Comparison of ENCODE assay signal across 22 mouse cellular contexts in the genomic region with DNA sequence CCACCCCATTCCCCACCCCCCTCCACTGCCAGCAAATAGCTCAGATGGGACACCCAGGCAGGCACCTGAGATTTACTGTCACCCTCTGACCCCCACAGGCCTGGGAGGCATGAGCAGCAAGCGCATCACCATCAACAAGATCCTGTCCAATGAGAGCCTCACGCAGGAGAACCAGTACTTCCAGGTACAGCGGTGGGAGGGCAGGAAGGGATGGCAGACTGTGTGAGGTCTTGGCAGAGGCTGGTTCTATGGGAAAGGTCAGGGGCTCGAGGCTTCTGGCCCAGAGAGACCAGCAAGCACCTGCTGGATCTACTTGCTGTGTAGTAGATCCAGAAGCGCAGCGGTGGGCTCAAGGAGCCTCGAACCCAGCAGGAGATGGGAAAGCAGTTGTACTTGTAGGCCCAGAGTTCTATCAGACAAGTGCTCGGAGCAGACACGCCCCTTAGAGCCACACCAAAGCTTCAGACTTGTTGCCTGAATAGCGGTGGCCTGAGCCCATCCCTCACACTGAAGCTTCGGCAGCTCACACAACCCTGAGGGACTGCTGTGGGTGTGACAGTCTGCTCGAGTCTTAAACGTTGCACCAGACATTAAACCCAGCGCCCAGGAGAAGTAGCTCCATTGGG. TPM values are rescaled to one million over a fixed set of nuclear protein-coding genes. Genes with fewer than 3 reads are reported as not detected.
DNase-seq lines count a peak whose midpoint lies in the region; ATAC-seq lines count a peak whose summit lies in the region.
"Had no signal": no experiment of that assay in that cellular context is flagged by ENCODE, and none has a peak within 500 bp of the region (broad histone marks: within the 10 kb centered on the region; RNA-seq: fewer than 3 reads in every experiment).

No protein-coding gene starts in this region.

- no peak overlapping the region for H3K9ac ChIP-seq in kidney, embryonic 15.5 days
- H3K9ac ChIP-seq in heart, embryonic 11.5 days (ENCODE audit: low read depth, low read length): no peak overlapping the region
- H3K9ac ChIP-seq: embryonic facial prominence, embryonic 15.5 days; forebrain, postnatal 0 days; heart, embryonic 12.5 days; hindbrain, embryonic 12.5 days; intestine, embryonic 15.5 days; limb, embryonic 15.5 days; liver, embryonic 15.5 days; midbrain, embryonic 15.5 days had no signal

- no peak overlapping the region for H3K4me3 ChIP-seq in kidney, embryonic 15.5 days (replicated peaks)
- no peak overlapping the region for H3K4me3 ChIP-seq in heart, embryonic 11.5 days (ENCODE audit: low read depth, low read length)
- H3K4me3 ChIP-seq: embryonic facial prominence, embryonic 15.5 days; heart, embryonic 12.5 days; hindbrain, embryonic 12.5 days; intestine, embryonic 15.5 days; layer of hippocampus, adult 2 months; limb, embryonic 15.5 days; liver, embryonic 15.5 days; midbrain, embryonic 15.5 days had no signal

- H3K36me3 ChIP-seq in kidney, embryonic 15.5 days: no peaks in the 10 kb centered on the region
- no peaks in the 10 kb centered on the region for H3K36me3 ChIP-seq in heart, embryonic 11.5 days (ENCODE audit: control insufficient read depth, insufficient read depth, low read length)
- H3K36me3 ChIP-seq: embryonic facial prominence, embryonic 15.5 days; heart, embryonic 12.5 days; hindbrain, embryonic 12.5 days; intestine, embryonic 15.5 days; limb, embryonic 15.5 days; liver, embryonic 15.5 days; midbrain, embryonic 15.5 days had no signal

- 49% methylated on average over 14 of the region's 14 CpGs for WGBS in kidney, embryonic 15.5 days
- WGBS in heart, embryonic 11.5 days (ENCODE audit: insufficient replicate concordance): 78% methylated on average over 14 of the region's 14 CpGs

- H3K4me2 ChIP-seq in kidney, embryonic 15.5 days: no peak overlapping the region
- no peak overlapping the region for H3K4me2 ChIP-seq in heart, embryonic 11.5 days
- H3K4me2 ChIP-seq: embryonic facial prominence, embryonic 15.5 days; heart, embryonic 12.5 days; hindbrain, embryonic 12.5 days; intestine, embryonic 15.5 days; limb, embryonic 15.5 days; liver, embryonic 15.5 days; midbrain, embryonic 15.5 days had no signal

- no peaks in the 10 kb centered on the region for H3K27me3 ChIP-seq in kidney, embryonic 15.5 days
- H3K27me3 ChIP-seq in heart, embryonic 11.5 days (ENCODE audit: control insufficient read depth, insufficient read depth, low read length): 0 out of 2 replicates have a peak, but pooled peaks cover 2% of the 10 kb centered on the region
- H3K27me3 ChIP-seq: embryonic facial prominence, embryonic 15.5 days; heart, embryonic 12.5 days; hindbrain, embryonic 12.5 days; intestine, embryonic 15.5 days; limb, embryonic 15.5 days; liver, embryonic 15.5 days; midbrain, embryonic 15.5 days had no signal

- DNase-seq in kidney, adult 8-10 months: no peak
- peak; percentile 81 for DNase-seq in 3134 (ENCODE audit: extremely low read depth, insufficient read length, low spot score)
- DNase-seq in CD4-positive helper T cell, adult 2 months (ENCODE audit: low read depth, low spot score): peak; percentile 25
- peak; percentile 51 for DNase-seq in induced T-regulatory cell, adult 2 months (ENCODE audit: low read depth)
- no peak for DNase-seq in cerebellum, adult 8-10 months
- DNase-seq: adrenal gland, postnatal 10 days; cerebellum, postnatal 14 days; forebrain, postnatal 0 days; heart, postnatal 14 days; kidney, postnatal 10 days; right cerebral cortex, postnatal 25 days had no signal

- H3K9me3 ChIP-seq in kidney, embryonic 15.5 days (replicated peaks): 0 out of 2 replicates have a peak, but pooled peaks cover 3% of the 10 kb centered on the region
- H3K9me3 ChIP-seq in heart, embryonic 11.5 days (replicated peaks; ENCODE audit: control insufficient read depth, low read length): no peaks in the 10 kb centered on the region
- H3K9me3 ChIP-seq: embryonic facial prominence, embryonic 15.5 days; hindbrain, embryonic 12.5 days; intestine, embryonic 15.5 days; limb, embryonic 15.5 days; liver, embryonic 15.5 days; midbrain, embryonic 15.5 days had no signal

- H3K4me1 ChIP-seq in kidney, embryonic 15.5 days: peaks cover 21% of the 10 kb centered on the region
- 0 out of 2 replicates have a peak, but pooled peaks cover 2% of the 10 kb centered on the region for H3K4me1 ChIP-seq in heart, embryonic 11.5 days (ENCODE audit: control insufficient read depth, insufficient read depth, low read length)
- H3K4me1 ChIP-seq: embryonic facial prominence, embryonic 15.5 days; hindbrain, embryonic 12.5 days; intestine, embryonic 15.5 days; limb, embryonic 15.5 days; midbrain, embryonic 15.5 days had no signal

- H3K27ac ChIP-seq in kidney, embryonic 15.5 days: 0 out of 2 replicates have a peak overlapping the region, but pooled peaks have one; percentile 3
- no peak overlapping the region for H3K27ac ChIP-seq in heart, embryonic 11.5 days (ENCODE audit: low read depth, low read length)
- H3K27ac ChIP-seq: embryonic facial prominence, embryonic 15.5 days; hindbrain, embryonic 12.5 days; intestine, embryonic 15.5 days; layer of hippocampus, adult 2 months; limb, embryonic 15.5 days; liver, embryonic 15.5 days; midbrain, embryonic 15.5 days had no signal

- no peak; the same call in 1 of the 2 replicates for ATAC-seq in kidney, embryonic 15.5 days (replicated peaks; ENCODE audit: low FRiP score)
- ATAC-seq in heart, embryonic 11.5 days (replicated peaks; ENCODE audit: insufficient number of reproducible peaks, low FRiP score, low TSS enrichment): no peak; the same call in 1 of the 2 replicates
- ATAC-seq: activated CD4-positive, CD25-positive, alpha-beta regulatory T cell, adult 4 months; forebrain, postnatal 0 days; intestine, embryonic 15.5 days; midbrain, embryonic 15.5 days had no signal

RNA-seq across cellular contexts. Expression of a gene that starts 14.3 kb away (rescaled TPM):
- 448 and 457 TPM in 2 replicates for polyA plus RNA-seq in kidney, embryonic 15.5 days (2015; fragmentation: Nextera tagmentation; extraction: Ambion mirVana)
- 760 and 778 TPM in 2 replicates for polyA plus RNA-seq in heart, embryonic 11.5 days (2014; fragmentation: Nextera tagmentation; extraction: Ambion mirVana)

RNA-seq across cellular contexts. Expression of a gene that starts 40.0 kb away (rescaled TPM):
- polyA plus RNA-seq in kidney, embryonic 15.5 days (2015; fragmentation: Nextera tagmentation; extraction: Ambion mirVana): 40.5 and 45.3 TPM in 2 replicates
- 18.2 and 18.9 TPM in 2 replicates for polyA plus RNA-seq in heart, embryonic 11.5 days (2014; fragmentation: Nextera tagmentation; extraction: Ambion mirVana)

RNA-seq across cellular contexts. Expression of a gene that starts 40.5 kb away (rescaled TPM):
- polyA plus RNA-seq in kidney, embryonic 15.5 days (2015; fragmentation: Nextera tagmentation; extraction: Ambion mirVana): 18.7 and 21.4 TPM in 2 replicates
- 3.8 and 5.9 TPM in 2 replicates for polyA plus RNA-seq in heart, embryonic 11.5 days (2014; fragmentation: Nextera tagmentation; extraction: Ambion mirVana)

Comparison
In these comparisons a context has a peak if more than half of its experiments do, and no peak if none do; other contexts are left out.
1. DNase-seq: peak in 3134 (single experiment), CD4-positive helper T cell, adult 2 months (single experiment) and induced T-regulatory cell, adult 2 months (single experiment); none in kidney, adult 8-10 months (0 of 2) and cerebellum, adult 8-10 months (single experiment).